Mouse (Mus musculus) heart, embryonic 15.5 days (tissue): Measurements from ENCODE around the gene Pigh. TPM values are rescaled to one million over a fixed set of nuclear protein-coding genes. Genes with fewer than 3 reads are reported as not detected.
A peak's percentile ranks its signal among the peaks of the same experiment; 100 is the strongest.

ENCODE experiments used
- ATAC-seq: fragments of 200-750 bp; cut with Nextera tagmentation; replicated peaks from 2 replicates; pipeline ENCODE4 v1.8.0; 2017; ENCODE audit warnings: low read depth, moderate TSS enrichment; ENCODE audit not compliant: insufficient number of reproducible peaks, insufficient read depth, low FRiP score
- H3K27ac ChIP-seq: fragments of 300-500 bp; sonication (generic); 2 replicates; pipeline ENCODE4 v1.5.1; 2015; ENCODE audit warnings: mild to moderate bottlenecking, inconsistent platforms
- H3K27me3 ChIP-seq: fragments of 300-500 bp; sonication (generic); 2 replicates; pipeline ENCODE4 v1.6.1; 2015; ENCODE audit warnings: inconsistent platforms
- H3K36me3 ChIP-seq: fragments of 300-500 bp; sonication (generic); 2 replicates; pipeline ENCODE4 v1.6.1; 2015; ENCODE audit warnings: mild to moderate bottlenecking, inconsistent platforms
- H3K4me1 ChIP-seq: fragments of 300-500 bp; sonication (generic); replicated peaks from 2 replicates; pipeline ENCODE4 v1.6.1; 2015; ENCODE audit warnings: inconsistent platforms
- H3K4me2 ChIP-seq: fragments of 300-500 bp; sonication (generic); 2 replicates; pipeline ENCODE4 v1.6.1; 2015; ENCODE audit warnings: inconsistent platforms, mild to moderate bottlenecking, moderate library complexity
- H3K4me3 ChIP-seq: fragments of 300-500 bp; sonication (generic); 2 replicates; pipeline ENCODE4 v1.5.1; 2015; ENCODE audit warnings: mild to moderate bottlenecking, inconsistent platforms
- H3K9ac ChIP-seq: fragments of 300-500 bp; sonication (generic); 2 replicates; pipeline ENCODE4 v1.6.1; 2015; ENCODE audit warnings: mild to moderate bottlenecking, inconsistent platforms
- H3K9me3 ChIP-seq: fragments of 300-500 bp; sonication (generic); replicated peaks from 2 replicates; pipeline ENCODE4 v1.6.1; 2016; ENCODE audit warnings: inconsistent platforms
- WGBS: fragments of 180-500 bp; shearing (Covaris S2); methylation state at CpG from one replicate; pipeline ENCODE4 v1.1.7; 2015; ENCODE audit warnings: mixed read lengths; 5-methylcytosine and 5-hydroxymethylcytosine counted together
- polyA plus RNA-seq: library from polyadenylated mRNA; unstranded; fragments of >200 nt; fragmentation: Nextera tagmentation; extraction: Ambion mirVana; gene quantifications from 2 replicates; pipeline ENCODE4 v1.2.1, GENCODE M21; 2015

Gene Pigh
- polyA plus RNA-seq, 1 experiment from 2014 or later, result 12.1 TPM

DNA sequence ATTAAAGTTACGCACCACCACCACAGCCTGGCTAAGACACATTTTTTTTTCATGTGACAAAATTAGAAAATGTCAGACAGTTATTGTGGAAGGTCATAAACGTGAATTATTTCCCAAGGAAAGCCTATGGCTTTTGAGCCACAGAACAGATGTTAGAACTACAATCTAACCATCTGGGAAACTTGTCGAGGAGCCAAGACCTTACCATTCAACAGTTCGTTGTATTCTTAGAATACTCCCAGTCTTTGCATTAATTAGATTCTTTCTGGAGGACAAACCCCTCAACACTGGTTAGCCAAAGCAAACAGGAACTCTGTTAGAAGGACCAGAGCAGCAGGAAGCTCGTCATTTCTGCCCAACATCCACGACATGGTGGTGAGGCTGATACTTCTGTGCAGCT lies 43.3 kb downstream of the Pigh start:
- no peaks in the 10 kb centered on the region for H3K36me3 ChIP-seq
- H3K4me1 ChIP-seq, result peaks cover 43% of the 10 kb centered on the region
- H3K27me3 ChIP-seq, result peaks cover 42% of the 10 kb centered on the region
- no peak for ATAC-seq
- WGBS, result 61% methylated on average over 6 of the region's 6 CpGs
- H3K4me3 ChIP-seq, result no peak overlapping the region
- no peak overlapping the region for H3K4me2 ChIP-seq
- no peak overlapping the region for H3K9ac ChIP-seq
- no peak overlapping the region for H3K27ac ChIP-seq
- H3K9me3 ChIP-seq, result no peaks in the 10 kb centered on the region

DNA sequence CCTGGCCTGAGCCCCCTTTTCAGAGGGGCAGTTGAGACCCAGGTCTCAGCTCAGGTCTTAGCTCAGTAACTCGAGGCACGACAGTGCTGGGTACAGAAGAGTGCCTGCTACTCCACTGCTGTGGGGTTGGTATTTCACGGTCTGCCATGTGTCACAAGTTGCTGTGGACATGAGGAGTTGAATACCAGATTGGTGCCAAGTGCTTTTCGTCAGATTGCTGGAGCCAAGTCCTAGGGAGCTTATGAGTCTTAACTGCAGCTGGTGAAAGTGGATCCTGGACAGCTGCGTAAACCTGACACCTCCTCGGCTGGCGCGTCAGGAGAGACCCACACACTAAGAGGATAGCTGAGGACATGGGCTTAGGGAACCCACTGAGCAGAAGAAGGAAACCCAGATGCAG lies 44.8 kb downstream of the Pigh start:
- 28% methylated on average over 8 of the region's 8 CpGs for WGBS
- 0 out of 2 replicates have a peak overlapping the region, but pooled peaks have one; percentile 13 for H3K4me2 ChIP-seq

DNA sequence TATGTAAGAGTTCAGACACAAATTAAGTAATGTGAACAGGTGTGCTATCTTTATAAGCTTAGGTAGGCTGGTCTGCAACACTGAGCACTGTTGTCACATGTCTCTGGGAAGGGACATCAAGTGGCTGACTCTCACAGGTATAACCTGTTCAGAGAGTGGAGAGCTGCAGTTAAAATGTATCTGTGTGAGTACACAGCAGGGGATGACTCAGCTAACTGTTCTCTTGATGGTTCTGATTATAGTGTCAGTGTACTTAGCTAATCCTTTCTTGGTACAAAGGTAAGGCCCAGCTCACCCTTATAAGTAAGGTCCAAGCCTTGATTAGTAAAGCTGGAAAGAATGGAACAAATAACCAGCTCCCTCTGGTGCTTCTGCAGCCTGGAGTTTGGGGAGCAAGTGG lies 48.0 kb downstream of the Pigh start:
- H3K27ac ChIP-seq, result no peak overlapping the region
- H3K9ac ChIP-seq, result no peak overlapping the region
- no peak overlapping the region for H3K4me2 ChIP-seq
- peaks cover 47% of the 10 kb centered on the region for H3K27me3 ChIP-seq
- peaks cover 12% of the 10 kb centered on the region for H3K4me1 ChIP-seq
- no peaks in the 10 kb centered on the region for H3K9me3 ChIP-seq
- no peak for ATAC-seq
- H3K36me3 ChIP-seq, result no peaks in the 10 kb centered on the region
- no peak overlapping the region for H3K4me3 ChIP-seq

More for the DNA sequence above, 44.8 kb downstream of the Pigh start:
- peak; percentile 80 for ATAC-seq
- Histone ChIP-seq H3K9me3 (no peaks in the 10 kb centered on the region), H3K9ac (no peak overlapping the region), H3K36me3 (no peaks in the 10 kb centered on the region), H3K4me3 (no peak overlapping the region), H3K27me3 (peaks cover 52% of the 10 kb centered on the region), H3K27ac (peak overlapping the region; percentile 21; the same call in 1 of the 2 replicates), H3K4me1 (peaks cover 27% of the 10 kb centered on the region)

DNA sequence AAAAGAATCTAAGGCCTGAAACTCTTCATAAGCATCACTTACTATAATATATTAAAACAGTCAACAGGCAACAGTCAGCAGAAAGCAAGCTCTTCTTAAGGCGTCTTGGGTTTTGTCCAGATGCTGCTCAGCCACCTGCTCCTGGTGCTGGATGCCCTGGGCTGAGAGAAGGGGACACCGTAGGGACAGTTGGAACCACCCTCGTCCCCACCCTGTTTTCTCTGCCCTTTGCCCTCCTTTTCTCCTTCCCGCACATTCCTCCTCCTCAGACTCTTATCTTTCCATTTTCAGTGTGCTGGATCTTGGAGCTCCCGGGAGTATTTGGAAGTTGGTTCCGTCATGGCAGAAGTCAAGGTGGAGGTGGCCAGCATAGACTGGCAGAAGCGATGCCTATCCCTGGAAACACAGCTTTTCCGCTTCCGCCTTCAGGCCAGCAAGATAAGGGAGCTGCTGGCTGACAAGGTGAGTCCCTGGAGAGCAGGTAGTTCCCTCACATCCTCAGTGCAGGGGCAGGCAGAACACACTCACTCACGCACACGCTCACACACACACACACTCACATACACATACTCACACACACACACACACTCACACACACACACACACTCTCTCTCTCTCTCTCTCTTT lies 49.1 kb downstream of the Pigh start:
- no peak overlapping the region for H3K4me3 ChIP-seq
- H3K4me1 ChIP-seq, result peaks cover 9% of the 10 kb centered on the region
- WGBS, result 83% methylated on average over 11 of the region's 11 CpGs
- H3K9ac ChIP-seq, result no peak overlapping the region
- H3K27ac ChIP-seq, result no peak overlapping the region
- no peaks in the 10 kb centered on the region for H3K36me3 ChIP-seq
- no peaks in the 10 kb centered on the region for H3K9me3 ChIP-seq
- no peak for ATAC-seq
- no peak overlapping the region for H3K4me2 ChIP-seq
- H3K27me3 ChIP-seq, result peaks cover 44% of the 10 kb centered on the region

DNA sequence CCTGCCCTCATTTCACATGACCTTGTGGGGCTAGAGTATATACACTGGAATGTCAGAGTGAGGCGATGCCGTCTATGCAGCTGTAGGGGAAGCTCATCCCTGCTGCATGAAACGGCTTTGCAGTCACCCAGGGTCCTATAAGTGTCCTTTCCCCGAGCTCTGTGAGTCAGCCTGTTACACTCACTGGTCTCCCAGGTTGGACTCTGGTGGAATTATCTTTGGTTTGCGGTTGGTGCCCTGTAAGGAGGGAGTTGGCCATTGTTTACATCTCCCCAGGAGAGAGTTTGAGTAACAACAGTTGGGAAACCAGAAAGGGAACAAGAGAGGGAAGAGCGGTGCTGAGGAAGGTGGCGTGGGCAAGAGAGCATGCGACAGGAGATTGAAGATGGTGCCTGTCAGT lies 49.7 kb downstream of the Pigh start:
- WGBS, result 70% methylated on average over 8 of the region's 8 CpGs
- no peaks in the 10 kb centered on the region for H3K9me3 ChIP-seq
- no peaks in the 10 kb centered on the region for H3K36me3 ChIP-seq
- H3K4me2 ChIP-seq, result no peak overlapping the region
- H3K27ac ChIP-seq, result no peak overlapping the region
- no peak overlapping the region for H3K4me3 ChIP-seq
- peaks cover 5% of the 10 kb centered on the region for H3K4me1 ChIP-seq
- ATAC-seq, result no peak
- H3K27me3 ChIP-seq, result peaks cover 45% of the 10 kb centered on the region
- no peak overlapping the region for H3K9ac ChIP-seq

DNA sequence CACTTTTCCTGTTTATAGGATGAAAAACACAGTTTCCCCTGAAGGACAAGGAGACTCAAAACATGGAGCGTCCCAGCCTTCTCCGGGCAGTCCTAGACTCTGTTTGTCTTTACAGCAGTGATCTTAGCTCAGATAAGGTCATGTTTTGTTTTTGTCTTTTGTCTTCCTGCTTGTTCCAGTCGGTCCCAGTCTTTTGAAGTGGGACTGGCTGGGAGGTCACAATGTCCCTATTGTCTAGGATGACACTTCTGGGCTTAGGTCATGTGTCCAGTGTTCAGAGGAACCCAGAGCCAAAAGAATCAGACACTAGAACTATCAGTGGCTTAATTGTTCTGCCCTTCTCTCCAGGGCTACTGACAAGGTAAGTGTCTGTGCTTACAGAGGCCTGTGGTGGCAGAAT lies 54.1 kb downstream of the Pigh start:
- Histone ChIP-seq H3K4me1 (no peaks in the 10 kb centered on the region), H3K4me3 (no peak overlapping the region), H3K27ac (no peak overlapping the region), H3K27me3 (peaks cover 26% of the 10 kb centered on the region; the same call in 1 of the 2 replicates), H3K9ac (no peak overlapping the region), H3K9me3 (no peaks in the 10 kb centered on the region), H3K4me2 (no peak overlapping the region), H3K36me3 (no peaks in the 10 kb centered on the region)
- ATAC-seq, result no peak
- 55% methylated on average over 3 of the region's 3 CpGs for WGBS

DNA sequence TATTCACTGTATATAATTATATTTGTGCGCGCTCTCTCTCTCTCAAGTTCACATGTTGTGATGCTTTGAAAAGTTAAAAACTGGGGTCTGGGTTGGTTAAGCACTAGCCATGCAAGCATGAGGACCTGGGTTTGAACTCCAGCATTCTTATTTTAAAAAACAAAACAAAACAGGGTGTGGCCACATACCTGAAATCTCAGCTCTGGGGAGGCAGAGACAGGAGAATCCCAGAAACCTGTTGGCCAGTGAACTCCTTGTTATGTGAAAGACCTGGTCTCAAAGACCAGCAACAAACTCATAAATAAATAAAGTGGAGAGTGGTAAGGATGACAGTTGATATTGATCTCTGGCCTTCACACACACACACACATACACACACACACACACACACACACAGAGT lies 55.1 kb downstream of the Pigh start:
- H3K4me3 ChIP-seq, result no peak overlapping the region
- H3K9ac ChIP-seq, result no peak overlapping the region
- ATAC-seq, result no peak
- peaks cover 4% of the 10 kb centered on the region; the same call in 1 of the 2 replicates for H3K4me1 ChIP-seq
- H3K27ac ChIP-seq, result no peak overlapping the region
- H3K9me3 ChIP-seq, result no peaks in the 10 kb centered on the region
- no peaks in the 10 kb centered on the region for H3K36me3 ChIP-seq
- WGBS, result 97% methylated on average over 2 of the region's 2 CpGs
- no peak overlapping the region for H3K4me2 ChIP-seq
- peaks cover 16% of the 10 kb centered on the region; the same call in 1 of the 2 replicates for H3K27me3 ChIP-seq

Other genes with a start within 250 kb of the Pigh start
- gene Atp6v1d, start 228.0 kb downstream of the Pigh start, polyA plus RNA-seq, result 63.4 and 71.2 TPM in 2 replicates
- gene Eif2s1, start 227.8 kb downstream of the Pigh start, polyA plus RNA-seq, result 128 and 143 TPM in 2 replicates
- gene Plek2, start 182.7 kb downstream of the Pigh start, polyA plus RNA-seq, result 2.1 and 2.7 TPM in 2 replicates
- gene Tmem229b, start 82.0 kb downstream of the Pigh start, polyA plus RNA-seq, result 1.9 and 6.0 TPM in 2 replicates
- gene Plekhh1, start 60.5 kb downstream of the Pigh start, polyA plus RNA-seq, result 1.9 and 2.2 TPM in 2 replicates
- gene Arg2, start 41.1 kb upstream of the Pigh start, polyA plus RNA-seq, result 0.20 and 0.61 TPM in 2 replicates
- 83.9 and 86.6 TPM in 2 replicates for gene Vti1b, start 83.0 kb upstream of the Pigh start, polyA plus RNA-seq
- 12.8 and 15.2 TPM in 2 replicates for gene Rdh11, start 102.6 kb upstream of the Pigh start, polyA plus RNA-seq
- 0.67 and 1.2 TPM in 2 replicates for gene Rdh12, start 119.3 kb upstream of the Pigh start, polyA plus RNA-seq
- 8.1 and 9.9 TPM in 2 replicates for gene Zfyve26, start 206.7 kb upstream of the Pigh start, polyA plus RNA-seq
- 3.3 and 4.7 TPM in 2 replicates for gene Rad51b, start 207.6 kb upstream of the Pigh start, polyA plus RNA-seq